Mouse (Mus musculus) heart, postnatal 0 days (tissue): ENCODE measurements around the gene Cacnb4.

Experiments
- CTCF ChIP-seq: IDR thresholded peaks from 2 replicates; pipeline ENCODE4 v1.5.1; 2016; ENCODE audit warnings: antibody characterized with exemption, control low read depth, low read depth
- EP300 ChIP-seq: IDR thresholded peaks from 2 replicates; pipeline ENCODE4 v1.6.1; 2016; ENCODE audit warnings: antibody characterized with exemption, low read depth

DNA sequence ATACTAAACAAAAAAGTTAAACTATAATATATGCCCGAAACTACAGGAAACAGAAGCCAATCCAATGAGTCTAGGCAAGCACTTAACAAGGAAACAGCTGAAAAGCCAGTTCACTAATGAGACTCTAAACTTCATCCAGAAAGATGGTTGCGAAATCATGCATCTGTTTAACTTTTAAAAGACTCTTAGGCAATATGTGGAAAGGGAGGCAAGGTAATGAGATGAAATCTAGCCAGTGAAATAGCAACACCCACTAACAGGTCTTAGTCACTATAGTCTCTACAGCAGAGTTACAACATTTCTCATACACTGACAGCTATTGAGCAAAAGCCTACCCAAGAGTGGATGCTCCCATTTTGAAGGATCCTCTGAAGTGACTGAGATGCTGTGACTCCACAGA is 74.4 kb downstream of the Cacnb4 start:
- no peak for TF ChIP-seq CTCF
- TF ChIP-seq EP300, result no peak
